Mouse (Mus musculus): Measurements from ENCODE around the gene C9orf72.
"Not testable (repeated sequence)": the region's sequence is repeated elsewhere in the genome, so short reads cannot be mapped to it uniquely, and the experiment has no call there.

Gene C9orf72

GRCm38 (mm10) chr4:35225734-35226495 is at the start of gene C9orf72:
TSS of gene C9orf72 (minus strand) at chr4:35226175.
- in situ Hi-C loops (cut with MboI; ENCODE audit: low pct_unique_long_range_greater_than_20kb in 1 of 2, low sequenced_read_pairs in 2 of 2, unreplicated experiment in 1 of 2): no loop called here

DNA sequence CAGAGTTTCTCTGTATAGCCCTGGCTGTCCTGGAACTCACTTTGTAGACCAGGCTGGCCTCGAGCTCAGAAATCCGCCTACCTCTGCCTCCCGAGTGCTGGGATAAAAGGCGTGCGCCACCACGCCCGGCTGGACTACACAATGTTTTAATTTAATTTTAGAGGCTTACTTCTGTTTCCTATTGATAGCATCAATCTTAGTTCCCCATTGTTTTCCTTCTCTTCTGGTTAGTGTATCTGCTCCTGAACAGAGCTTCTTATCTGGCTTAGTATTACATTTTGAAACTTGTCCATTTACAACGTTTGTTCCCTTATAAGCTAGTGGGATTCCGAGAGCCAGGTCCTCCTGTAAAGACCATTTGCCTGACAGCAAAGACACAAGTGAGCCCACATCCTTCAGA is 33.0 kb upstream of the C9orf72 start:
- in situ Hi-C loops (cut with MboI; ENCODE audit: low pct_unique_long_range_greater_than_20kb in 1 of 2, low sequenced_read_pairs in 2 of 2, unreplicated experiment in 1 of 2): no loop called here

GRCm38 (mm10) chr4:35244023-35244422 is 18.0 kb upstream of the C9orf72 start:
- in situ Hi-C loops (cut with MboI; ENCODE audit: low pct_unique_long_range_greater_than_20kb in 1 of 2, low sequenced_read_pairs in 2 of 2, unreplicated experiment in 1 of 2): no loop called here

GRCm38 (mm10) chr4:35241735-35242134 is 15.8 kb upstream of the C9orf72 start:
- in situ Hi-C loops (cut with MboI; ENCODE audit: low pct_unique_long_range_greater_than_20kb in 1 of 2, low sequenced_read_pairs in 2 of 2, unreplicated experiment in 1 of 2): no loop called here

DNA sequence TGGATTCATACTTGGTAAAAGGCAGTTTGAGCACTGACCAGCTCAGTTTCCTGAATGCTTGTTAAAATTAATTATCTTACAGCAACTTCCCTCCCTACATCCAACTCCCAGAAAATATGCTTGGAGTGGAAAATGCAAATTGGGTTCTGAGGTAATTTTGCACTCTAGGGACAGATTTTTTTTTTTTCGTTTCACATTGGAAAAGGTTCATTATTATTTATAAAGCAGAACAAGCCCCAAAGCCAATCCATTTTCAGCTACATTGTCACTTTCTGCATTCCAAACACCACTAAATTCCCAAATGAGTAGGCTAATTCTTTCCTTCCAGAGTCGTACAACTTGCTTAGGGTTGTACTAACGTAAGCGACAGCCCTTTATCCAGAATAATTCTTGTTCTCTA is 12.7 kb upstream of the C9orf72 start:
- in situ Hi-C loops (cut with MboI; ENCODE audit: low pct_unique_long_range_greater_than_20kb in 1 of 2, low sequenced_read_pairs in 2 of 2, unreplicated experiment in 1 of 2): no loop called here

DNA sequence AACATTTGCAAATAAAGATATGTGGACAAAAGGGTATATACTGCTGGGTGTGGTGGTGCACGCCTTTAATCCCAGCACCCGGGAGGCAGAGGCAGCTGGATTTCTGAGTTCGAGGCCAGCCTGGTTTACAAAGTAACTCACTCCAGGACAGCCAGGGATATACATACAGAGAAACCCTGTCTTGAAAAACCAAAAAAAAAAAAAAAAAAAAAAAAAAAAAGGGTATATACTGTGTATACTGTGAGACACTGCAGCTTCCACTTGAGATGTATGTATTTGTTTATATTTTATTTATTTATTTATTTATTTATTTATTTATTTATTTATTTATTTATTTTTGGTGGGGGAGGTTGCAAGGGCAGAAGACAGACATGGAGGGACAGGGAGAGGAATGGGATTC is 12.3 kb upstream of the C9orf72 start:
- in situ Hi-C loops (cut with MboI; ENCODE audit: low pct_unique_long_range_greater_than_20kb in 1 of 2, low sequenced_read_pairs in 2 of 2, unreplicated experiment in 1 of 2): not testable (repeated sequence)

GRCm38 (mm10) chr4:35236313-35236712 is 10.3 kb upstream of the C9orf72 start:
- in situ Hi-C loops (cut with MboI; ENCODE audit: low pct_unique_long_range_greater_than_20kb in 1 of 2, low sequenced_read_pairs in 2 of 2, unreplicated experiment in 1 of 2): no loop called here

GRCm38 (mm10) chr4:35228260-35228659 is 2.3 kb upstream of the C9orf72 start:
- in situ Hi-C loops (cut with MboI; ENCODE audit: low pct_unique_long_range_greater_than_20kb in 1 of 2, low sequenced_read_pairs in 2 of 2, unreplicated experiment in 1 of 2): no loop called here

DNA sequence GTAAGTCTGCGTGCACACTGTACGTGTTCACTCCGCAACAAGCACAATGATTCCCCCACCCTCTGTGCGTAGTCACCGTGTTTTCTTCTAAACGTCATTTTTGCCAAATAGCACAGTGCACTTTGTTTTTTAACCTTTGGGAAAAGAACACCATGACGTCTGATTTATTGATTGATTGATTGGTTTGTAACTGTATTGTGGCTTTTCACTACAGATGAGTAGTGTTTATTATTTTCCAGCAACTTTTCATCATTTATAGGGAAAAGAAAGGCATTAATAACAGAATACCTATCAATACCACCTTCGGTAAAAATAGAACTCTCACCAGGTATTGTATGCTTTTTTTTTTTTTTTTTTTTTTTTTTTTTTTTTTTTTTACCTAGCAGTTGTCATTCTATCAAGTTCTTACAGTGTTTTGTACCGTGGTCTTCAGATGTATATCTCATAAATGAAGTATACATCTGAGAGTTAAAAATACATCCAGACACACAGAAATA is 569 bp upstream of the C9orf72 start:
- in situ Hi-C loops (cut with MboI; ENCODE audit: low pct_unique_long_range_greater_than_20kb in 1 of 2, low sequenced_read_pairs in 2 of 2, unreplicated experiment in 1 of 2): no loop called here

DNA sequence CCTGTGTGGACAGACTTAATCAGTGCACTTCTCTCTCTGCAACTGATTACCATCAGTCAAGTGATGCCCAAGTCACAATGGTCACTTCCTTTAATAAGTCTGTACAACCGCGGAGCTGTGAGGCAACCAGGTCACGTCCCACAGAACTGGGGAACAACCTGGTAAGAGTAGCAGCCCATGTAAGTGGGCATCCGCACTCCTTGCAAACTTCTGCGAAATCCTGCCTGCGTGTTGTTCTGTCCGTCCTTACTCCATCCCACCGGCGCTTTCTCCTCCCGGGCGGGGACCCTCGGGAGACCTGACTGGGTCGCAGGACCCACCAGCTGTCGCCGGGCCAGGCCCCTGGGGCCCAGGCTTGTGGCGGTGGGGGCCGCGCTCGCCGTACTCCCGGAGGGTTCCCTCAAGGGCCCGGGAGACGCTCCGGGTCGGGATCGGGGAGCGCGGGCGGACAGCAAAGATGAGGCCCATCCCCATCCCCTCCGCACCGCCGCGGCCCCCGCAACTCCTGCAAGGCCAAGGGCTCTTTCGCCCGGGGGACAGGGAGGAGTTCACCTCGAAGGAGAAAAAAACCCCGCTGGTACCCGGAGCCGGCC is 738 bp downstream of the C9orf72 start:
- in situ Hi-C loops (cut with MboI; ENCODE audit: low pct_unique_long_range_greater_than_20kb in 1 of 2, low sequenced_read_pairs in 2 of 2, unreplicated experiment in 1 of 2): no loop called here

DNA sequence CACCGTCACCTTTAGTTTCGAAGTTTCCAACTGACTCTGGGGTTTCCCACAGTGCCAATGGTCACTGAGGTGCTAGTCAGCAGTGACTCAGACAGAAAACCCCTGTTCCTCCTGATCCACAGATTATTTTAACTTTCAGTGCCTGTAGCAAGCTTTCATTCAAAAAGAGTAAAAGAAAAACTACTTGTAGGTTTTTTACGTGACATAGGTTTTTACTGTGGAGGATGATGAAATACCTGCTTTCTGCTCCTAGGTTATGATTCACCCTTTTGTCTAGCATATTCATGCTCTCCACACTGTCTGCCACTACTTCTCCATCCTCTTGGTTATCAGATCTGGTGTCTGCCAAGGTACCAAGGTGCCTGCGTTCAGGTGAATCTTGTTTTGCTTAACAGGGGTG is 1.9 kb downstream of the C9orf72 start:
- in situ Hi-C loops (cut with MboI; ENCODE audit: low pct_unique_long_range_greater_than_20kb in 1 of 2, low sequenced_read_pairs in 2 of 2, unreplicated experiment in 1 of 2): no loop called here

DNA sequence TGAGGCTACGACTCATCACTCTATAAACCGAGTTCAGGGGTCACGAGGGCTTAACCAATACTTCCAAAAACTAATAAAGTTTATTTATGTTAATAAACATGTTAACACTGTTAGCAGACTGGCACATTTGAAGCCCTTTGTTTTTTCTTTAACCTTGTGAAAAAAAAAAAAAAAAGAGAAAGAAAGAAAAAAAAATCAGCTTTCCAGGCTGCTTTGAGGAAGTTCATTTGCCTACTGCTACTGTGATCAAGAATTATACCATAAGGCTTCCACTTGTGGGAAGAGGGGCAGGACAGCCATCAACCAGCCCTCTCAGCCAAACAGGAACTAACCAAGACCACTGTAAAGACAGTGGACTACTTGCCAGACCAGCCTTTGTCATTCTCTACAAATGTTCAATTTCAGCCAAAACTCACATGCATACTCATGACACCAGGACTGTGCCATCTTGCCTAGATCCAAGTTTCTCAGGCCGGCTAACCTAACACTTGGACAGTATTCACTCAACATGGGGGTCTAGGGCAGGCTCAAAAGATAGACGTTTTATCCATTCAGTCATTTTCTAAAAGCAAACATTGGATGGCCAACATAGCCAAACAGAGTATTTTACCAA is 2.5 kb downstream of the C9orf72 start:
- in situ Hi-C loops (cut with MboI; ENCODE audit: low pct_unique_long_range_greater_than_20kb in 1 of 2, low sequenced_read_pairs in 2 of 2, unreplicated experiment in 1 of 2): no loop called here

DNA sequence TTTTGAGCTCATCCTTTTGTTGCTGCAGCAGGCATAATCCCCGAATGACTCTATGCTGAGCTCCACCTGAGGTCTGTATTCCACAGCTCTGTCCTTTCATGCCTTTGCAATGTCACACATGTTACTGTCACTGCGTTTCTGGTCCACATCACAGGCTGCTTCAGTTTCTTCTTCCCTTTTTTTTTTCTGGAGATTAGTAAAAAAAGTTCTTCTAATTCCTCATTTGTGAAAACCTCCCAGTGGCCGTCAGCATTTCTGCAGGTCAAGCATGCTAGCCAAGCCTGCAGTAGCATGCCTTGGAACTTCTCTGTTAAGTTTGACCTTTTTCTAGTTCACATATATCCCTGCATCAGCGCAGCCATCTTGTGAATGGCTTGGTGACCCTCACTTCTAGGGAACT is 4.1 kb downstream of the C9orf72 start:
- in situ Hi-C loops (cut with MboI; ENCODE audit: low pct_unique_long_range_greater_than_20kb in 1 of 2, low sequenced_read_pairs in 2 of 2, unreplicated experiment in 1 of 2): no loop called here

DNA sequence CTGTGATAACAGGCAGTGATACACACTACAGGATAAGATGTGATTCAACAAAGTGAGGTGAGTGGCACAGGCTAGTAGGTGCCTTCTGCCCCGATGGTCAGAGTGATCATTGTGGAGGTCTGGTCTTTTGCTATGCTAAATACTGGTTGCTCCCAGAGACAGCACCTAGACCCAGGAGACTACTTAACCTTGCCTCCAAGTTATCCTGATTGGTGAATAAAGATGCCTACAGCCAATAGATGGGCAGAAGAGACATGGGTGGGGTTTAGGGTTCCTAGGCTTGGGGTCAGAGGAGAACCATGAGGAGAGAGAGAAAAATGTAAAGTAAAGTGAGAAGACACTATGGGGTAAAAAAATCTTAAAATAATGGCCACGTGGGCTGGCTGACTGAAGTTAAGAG is 4.8 kb downstream of the C9orf72 start:
- in situ Hi-C loops (cut with MboI; ENCODE audit: low pct_unique_long_range_greater_than_20kb in 1 of 2, low sequenced_read_pairs in 2 of 2, unreplicated experiment in 1 of 2): no loop called here

GRCm38 (mm10) chr4:35220108-35220731 is 5.8 kb downstream of the C9orf72 start:
- in situ Hi-C loops (cut with MboI; ENCODE audit: low pct_unique_long_range_greater_than_20kb in 1 of 2, low sequenced_read_pairs in 2 of 2, unreplicated experiment in 1 of 2): no loop called here

DNA sequence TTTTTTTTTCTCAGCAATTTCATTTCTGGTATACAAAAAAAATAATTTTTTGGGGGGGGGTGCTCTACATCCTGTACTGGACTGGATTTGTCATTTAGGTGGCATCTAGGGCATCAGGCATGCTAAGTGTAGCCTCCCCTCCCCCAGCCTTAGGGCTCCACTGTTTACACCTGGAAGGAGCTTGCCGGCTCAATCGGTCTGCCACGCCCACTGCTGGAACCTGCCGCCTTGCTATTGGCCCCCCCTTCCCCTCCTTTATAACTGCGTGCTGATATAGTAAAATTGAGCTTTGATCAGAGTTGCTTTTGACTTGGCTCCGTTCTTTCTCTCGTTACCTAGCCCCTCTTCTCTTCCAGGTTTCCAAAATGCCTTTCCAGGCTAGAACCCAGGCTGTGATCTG is 21.3 kb downstream of the C9orf72 start:
- in situ Hi-C loops (cut with MboI; ENCODE audit: low pct_unique_long_range_greater_than_20kb in 1 of 2, low sequenced_read_pairs in 2 of 2, unreplicated experiment in 1 of 2): no loop called here

GRCm38 (mm10) chr4:35203724-35204123 is 22.3 kb downstream of the C9orf72 start:
- in situ Hi-C loops (cut with MboI; ENCODE audit: low pct_unique_long_range_greater_than_20kb in 1 of 2, low sequenced_read_pairs in 2 of 2, unreplicated experiment in 1 of 2): no loop called here

GRCm38 (mm10) chr4:35201700-35202099 is 24.3 kb downstream of the C9orf72 start:
- in situ Hi-C loops (cut with MboI; ENCODE audit: low pct_unique_long_range_greater_than_20kb in 1 of 2, low sequenced_read_pairs in 2 of 2, unreplicated experiment in 1 of 2): no loop called here

GRCm38 (mm10) chr4:35192725-35193124 is 33.2 kb downstream of the C9orf72 start:
- in situ Hi-C loops (cut with MboI; ENCODE audit: low pct_unique_long_range_greater_than_20kb in 1 of 2, low sequenced_read_pairs in 2 of 2, unreplicated experiment in 1 of 2): no loop called here

Measured in mouse embryonic stem cell (cell line).